Mouse (Mus musculus) urinary bladder, postnatal 0 days (tissue): ENCODE data around the gene Nhlrc1. TPM values are rescaled to one million over a fixed set of nuclear protein-coding genes. Genes with fewer than 3 reads are reported as not detected.

Experiments
- polyA plus RNA-seq: library from polyadenylated mRNA; unstranded; fragments of >200 nt; fragmentation: Nextera tagmentation; extraction: Ambion mirVana; gene quantifications from 2 replicates; pipeline ENCODE4 v1.2.1, GENCODE M21; 2015

Nhlrc1 gene
- 2.5 and 3.7 TPM in 2 replicates for polyA plus RNA-seq

DNA sequence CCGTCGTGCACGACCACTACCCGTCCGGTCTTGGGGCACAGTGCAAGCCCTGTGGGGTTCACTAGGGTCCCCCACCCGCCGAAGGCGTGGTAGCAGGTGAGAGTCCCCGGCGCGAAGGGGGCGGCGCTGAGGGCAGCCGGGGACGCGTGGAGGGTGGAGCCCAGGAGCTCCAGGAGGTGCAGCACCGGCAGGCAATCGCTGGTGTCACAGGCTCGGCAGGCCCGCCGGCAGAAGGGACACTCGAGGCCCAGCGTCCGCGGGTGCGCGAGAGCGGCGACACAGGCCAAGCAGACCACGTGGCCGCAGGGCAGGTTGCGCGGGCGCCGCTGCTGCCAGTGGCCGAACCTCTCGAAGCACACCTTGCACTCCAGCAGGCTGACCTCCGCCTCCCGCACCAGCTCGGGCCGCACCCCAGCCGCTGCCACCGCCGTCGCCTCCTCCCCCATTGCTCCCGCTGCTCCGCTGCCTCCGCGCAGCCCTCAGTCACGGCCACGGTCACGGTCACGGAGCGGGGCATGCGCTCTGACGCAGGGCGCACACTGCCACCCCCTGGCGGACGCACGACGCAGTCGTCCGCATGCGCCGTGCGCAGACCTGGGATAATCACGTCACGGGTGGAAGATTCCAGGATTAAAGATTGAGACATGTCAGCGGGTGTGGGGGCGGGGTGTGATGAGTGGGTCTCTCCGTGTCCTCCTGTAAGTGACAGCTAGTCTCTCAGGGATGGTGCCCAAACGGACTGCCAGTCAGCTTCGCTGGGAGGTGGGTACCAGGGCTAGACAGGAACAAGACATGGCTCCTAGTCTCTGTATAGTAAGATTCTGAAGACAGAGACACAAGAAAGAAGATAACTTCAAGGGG, at the start of gene Nhlrc1:
TSS of gene Nhlrc1 (minus strand) at position 517 of the 861 bp plus-strand sequence.

DNA sequence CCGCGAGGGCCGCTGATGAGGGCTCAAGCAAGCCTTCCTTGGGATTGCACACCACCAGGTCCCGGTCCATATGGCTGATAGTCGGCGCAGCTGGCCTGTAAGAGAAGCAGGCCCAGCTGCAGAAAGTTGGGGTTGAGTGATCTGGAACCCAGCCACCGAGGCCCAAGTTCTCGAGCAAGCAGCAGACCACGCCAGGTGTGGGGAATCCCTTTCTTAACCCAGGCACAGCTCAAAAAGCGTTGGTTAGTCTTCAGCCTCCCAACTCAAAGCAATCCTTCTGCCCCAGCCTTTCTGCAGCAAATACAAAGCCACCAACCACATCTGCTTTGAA, 29.9 kb upstream of the Nhlrc1 start, which contains the start of gene Tpmt:
TSS of gene Tpmt (minus strand) at position 121 of the 331 bp plus-strand sequence.

GRCm38 (mm10) chr13:47043030-47043680, 28.5 kb upstream of the Nhlrc1 start, which contains the start of gene Kdm1b:
Kdm1b (plus strand) TSS chr13:47043499.

Other genes starting within 250 kb of the Nhlrc1 start
- gene Kif13a, start 85.0 kb downstream of the Nhlrc1 start, polyA plus RNA-seq, result 14.8 and 15.8 TPM in 2 replicates
- gene Kdm1b, start 28.6 kb upstream of the Nhlrc1 start, polyA plus RNA-seq, result 58.2 and 66.7 TPM in 2 replicates
- gene Tpmt, start 29.9 kb upstream of the Nhlrc1 start, polyA plus RNA-seq, result 6.0 and 9.6 TPM in 2 replicates
- gene Dek, start 91.4 kb upstream of the Nhlrc1 start, polyA plus RNA-seq, result 102 and 139 TPM in 2 replicates
- 14.5 and 17.6 TPM in 2 replicates for gene Rnf144b, start 107.8 kb upstream of the Nhlrc1 start, polyA plus RNA-seq